Mouse (Mus musculus) ES-Bruce4 (cell line): Measurements from ENCODE around the gene Ankfn1.

ENCODE experiments used
- CTCF ChIP-seq: IDR thresholded peaks from one replicate; pipeline ENCODE4 v1.8.1; 2011; ENCODE audit warnings: low read depth, low read length
- POLR2A ChIP-seq: IDR thresholded peaks from one replicate; pipeline ENCODE4 v1.8.1; 2011; ENCODE audit warnings: low read length; ENCODE audit not compliant: insufficient read depth

DNA sequence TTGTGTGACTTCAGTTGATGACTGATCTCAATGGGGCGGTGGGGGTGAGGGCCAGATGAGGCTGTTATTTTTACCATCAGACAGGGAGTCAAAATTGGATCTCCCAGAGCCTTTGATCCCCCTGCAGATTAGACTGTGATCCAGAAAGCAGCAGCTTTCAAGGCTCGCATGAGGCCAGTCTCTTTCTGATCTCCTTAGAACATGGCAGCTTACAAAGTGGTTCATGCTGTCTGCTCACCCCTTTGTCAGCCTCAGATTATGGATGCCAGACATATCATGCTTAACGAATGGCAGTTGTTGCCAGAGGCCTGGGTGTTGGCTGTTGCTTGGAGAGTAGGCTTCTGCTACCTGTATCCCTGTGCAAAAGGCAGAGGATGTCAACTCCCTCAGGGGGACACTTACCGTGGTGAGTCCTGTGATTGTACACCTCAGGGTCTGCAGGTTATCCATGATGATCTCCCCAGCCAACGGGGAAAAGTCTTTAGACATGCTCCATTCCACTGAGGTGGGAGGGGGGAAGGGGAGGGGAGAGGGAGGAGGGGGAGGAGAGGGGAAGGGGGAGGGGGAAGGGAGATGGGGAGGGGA lies 321.7 kb downstream of the Ankfn1 start:
- no peak for TF ChIP-seq CTCF
- TF ChIP-seq POLR2A, result no peak
